Mouse (Mus musculus): Measurements from ENCODE around the gene Sertad2. TPM values are rescaled to one million over a fixed set of nuclear protein-coding genes. Genes with fewer than 3 reads are reported as not detected.
A peak's percentile ranks its signal among the peaks of the same experiment; 100 is the strongest.

Sertad2 gene
- polyA plus RNA-seq, 1 experiment, result not detected

DNA sequence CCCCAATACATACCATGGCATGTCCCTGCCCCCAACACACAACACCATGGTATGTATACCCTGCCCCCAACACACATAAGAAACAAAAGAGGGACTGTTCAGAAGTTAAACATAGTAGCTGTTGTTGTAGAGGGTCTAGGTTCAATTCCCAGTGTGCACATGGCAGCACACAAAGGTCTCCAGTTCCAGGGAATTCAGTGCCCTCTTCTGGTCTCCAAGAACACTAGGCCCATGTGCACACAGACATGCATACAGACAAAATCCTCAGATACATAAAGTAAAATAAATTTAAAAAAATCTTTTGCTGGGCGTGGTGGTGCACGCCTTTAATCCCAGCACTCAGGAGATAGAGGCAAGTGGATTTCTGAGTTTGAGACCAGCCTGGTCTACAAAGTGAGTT, 39.7 kb downstream of the Sertad2 start:
- H3K4me3 ChIP-seq (ENCODE audit: insufficient read depth, low read depth, low read length), result no peak overlapping the region
- H3K4me1 ChIP-seq (ENCODE audit: control insufficient read depth, insufficient read depth, low read length), result peaks cover 4% of the 10 kb centered on the region; the same call in 1 of the 2 replicates
- no peak overlapping the region for H3K27ac ChIP-seq (ENCODE audit: insufficient read depth, low read depth, low read length)
- TF ChIP-seq POLR2A (IDR thresholded peaks at IDR 0.05; ENCODE audit: insufficient read depth, low read depth, low read length), result no peak
- no peak for TF ChIP-seq CTCF (IDR thresholded peaks at IDR 0.05; ENCODE audit: insufficient read depth, low read depth, low read length)
- 99% methylated on average over 2 of the region's 2 CpGs for WGBS

GRCm38 (mm10) chr11:20585297-20585696, 42.2 kb downstream of the Sertad2 start:
- Histone ChIP-seq H3K27ac (ENCODE audit: insufficient read depth, low read depth, low read length) (no peak overlapping the region), H3K4me3 (ENCODE audit: insufficient read depth, low read depth, low read length) (no peak overlapping the region), H3K4me1 (ENCODE audit: control insufficient read depth, insufficient read depth, low read length) (no peaks in the 10 kb centered on the region)
- 80% methylated on average over 1 of the region's 1 CpGs for WGBS
- TF ChIP-seq POLR2A (IDR thresholded peaks at IDR 0.05; ENCODE audit: insufficient read depth, low read depth, low read length), result no peak
- TF ChIP-seq CTCF (IDR thresholded peaks at IDR 0.05; ENCODE audit: insufficient read depth, low read depth, low read length), result no peak

DNA sequence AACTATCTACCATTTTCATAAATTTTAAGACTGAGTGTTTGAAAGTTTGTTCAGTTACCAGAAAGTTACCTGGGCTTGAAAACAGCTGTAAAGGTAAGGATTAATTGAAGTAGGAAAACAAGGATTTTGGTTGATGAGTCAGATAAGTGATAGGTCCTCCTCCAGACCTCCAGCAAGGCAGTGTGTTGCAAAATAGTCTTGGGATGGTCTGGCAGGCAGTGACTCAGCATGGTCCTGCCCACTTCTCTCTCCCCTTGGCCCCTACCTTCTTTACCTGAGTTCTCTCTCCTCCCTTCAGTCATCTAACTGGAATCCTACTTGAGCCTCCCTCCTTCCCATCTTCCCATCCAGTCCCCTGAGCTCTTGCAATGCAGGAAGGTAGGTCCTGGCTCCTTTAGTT, 43.1 kb downstream of the Sertad2 start:
- no peak overlapping the region for H3K4me3 ChIP-seq (ENCODE audit: insufficient read depth, low read depth, low read length)
- TF ChIP-seq CTCF (IDR thresholded peaks at IDR 0.05; ENCODE audit: insufficient read depth, low read depth, low read length), result no peak
- TF ChIP-seq POLR2A (IDR thresholded peaks at IDR 0.05; ENCODE audit: insufficient read depth, low read depth, low read length), result no peak
- H3K27ac ChIP-seq (ENCODE audit: insufficient read depth, low read depth, low read length), result no peak overlapping the region
- H3K4me1 ChIP-seq (ENCODE audit: control insufficient read depth, insufficient read depth, low read length), result no peaks in the 10 kb centered on the region

- Histone ChIP-seq H3K27ac (ENCODE audit: insufficient read depth, low read depth, low read length) (no peak overlapping the region), H3K4me1 (ENCODE audit: control insufficient read depth, insufficient read depth, low read length) (peaks cover 2% of the 10 kb centered on the region; the same call in 1 of the 2 replicates), H3K4me3 (ENCODE audit: insufficient read depth, low read depth, low read length) (no peak overlapping the region)
- WGBS, result 64% methylated on average over 2 of the region's 2 CpGs
- TF ChIP-seq POLR2A (IDR thresholded peaks at IDR 0.05; ENCODE audit: insufficient read depth, low read depth, low read length), result no peak
- TF ChIP-seq CTCF (IDR thresholded peaks at IDR 0.05; ENCODE audit: insufficient read depth, low read depth, low read length), result no peak
These were observed 46.3 kb downstream of the Sertad2 start for GRCm38 (mm10) chr11:20589393-20589792.

DNA sequence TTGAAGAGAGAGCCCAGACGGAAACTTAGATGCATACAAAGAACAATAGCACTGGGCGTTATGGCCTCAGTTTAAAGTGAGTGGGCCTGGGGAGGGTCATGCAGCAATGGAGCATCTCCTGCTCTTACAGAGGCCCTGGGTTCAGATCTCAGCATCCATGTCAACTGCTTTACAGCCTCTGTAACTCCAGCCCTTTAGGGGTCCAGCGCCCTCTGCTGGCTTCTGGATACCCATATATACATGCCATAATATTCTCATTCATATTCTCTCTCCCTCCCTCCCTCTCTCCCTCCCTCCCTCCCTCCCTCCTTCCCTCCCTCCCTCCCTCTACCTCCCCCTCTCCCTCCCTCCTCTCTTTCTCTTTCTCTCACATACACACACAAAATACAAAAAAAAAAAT, 49.0 kb downstream of the Sertad2 start:
- Histone ChIP-seq H3K27ac (ENCODE audit: insufficient read depth, low read depth, low read length) (no peak overlapping the region), H3K4me3 (ENCODE audit: insufficient read depth, low read depth, low read length) (no peak overlapping the region), H3K4me1 (ENCODE audit: control insufficient read depth, insufficient read depth, low read length) (peaks cover 5% of the 10 kb centered on the region)
- 87% methylated on average over 3 of the region's 3 CpGs for WGBS
- TF ChIP-seq CTCF (IDR thresholded peaks at IDR 0.05; ENCODE audit: insufficient read depth, low read depth, low read length) (no peak), POLR2A (IDR thresholded peaks at IDR 0.05; ENCODE audit: insufficient read depth, low read depth, low read length) (no peak)

DNA sequence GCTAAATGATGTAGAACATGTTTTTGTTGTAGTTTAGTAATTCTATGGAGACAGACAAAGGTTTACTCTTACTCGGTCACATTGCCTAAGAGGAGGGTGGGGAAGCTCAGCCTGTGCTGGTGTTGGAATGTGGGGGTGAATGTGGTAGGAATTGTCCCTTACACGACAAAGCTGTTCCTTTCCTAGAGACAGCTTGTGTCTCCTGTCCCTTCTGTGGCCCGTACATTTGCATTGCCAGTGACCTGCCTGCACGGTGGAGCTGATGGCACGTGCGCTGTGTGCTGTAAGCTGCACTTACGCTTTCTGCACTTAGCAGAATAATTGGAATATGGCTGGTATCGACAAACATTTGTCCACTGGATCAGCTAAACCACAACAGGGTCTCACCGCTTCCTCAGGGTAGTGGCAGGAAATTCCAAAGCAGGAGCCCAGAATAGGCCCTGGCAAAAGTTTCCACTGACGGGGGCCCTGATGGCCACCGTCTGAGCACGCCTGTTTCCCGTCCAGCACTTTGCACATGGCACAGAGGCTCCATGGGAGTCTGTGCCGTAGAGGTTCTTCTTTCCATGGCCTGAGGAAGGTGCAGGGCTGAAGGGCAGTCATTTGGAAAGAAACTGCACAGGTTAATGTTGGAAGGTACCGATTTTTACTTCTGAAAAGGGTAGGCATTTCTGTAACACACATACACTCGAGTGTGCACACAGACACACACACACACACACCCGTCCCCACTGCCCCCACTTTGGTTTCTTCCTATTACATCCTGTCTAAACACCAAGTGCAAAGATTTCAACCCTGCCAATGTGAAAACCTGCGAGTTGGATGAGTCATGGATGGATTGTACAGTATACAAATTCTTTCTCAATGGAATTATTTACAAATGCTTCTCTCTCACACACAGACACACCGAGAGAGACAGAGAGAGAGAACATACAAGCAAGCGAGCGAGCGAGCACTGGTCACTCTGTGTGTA, 51.5 kb downstream of the Sertad2 start:
- no peak overlapping the region for H3K4me3 ChIP-seq (ENCODE audit: insufficient read depth, low read depth, low read length)
- 78% methylated on average over 22 of the region's 22 CpGs for WGBS

GRCm38 (mm10) chr11:20603066-20603812, 60.2 kb downstream of the Sertad2 start:
- Histone ChIP-seq H3K27ac (ENCODE audit: insufficient read depth, low read depth, low read length) (0 out of 2 replicates have a peak overlapping the region, but pooled peaks have one; percentile 21), H3K4me1 (ENCODE audit: control insufficient read depth, insufficient read depth, low read length) (peaks cover 9% of the 10 kb centered on the region), H3K4me3 (ENCODE audit: insufficient read depth, low read depth, low read length) (no peak overlapping the region)
- TF ChIP-seq CTCF (IDR thresholded peaks at IDR 0.05; ENCODE audit: insufficient read depth, low read depth, low read length), result no peak
- TF ChIP-seq POLR2A (IDR thresholded peaks at IDR 0.05; ENCODE audit: insufficient read depth, low read depth, low read length), result no peak
- WGBS, result 61% methylated on average over 24 of the region's 24 CpGs

More for the DNA sequence above, 51.5 kb downstream of the Sertad2 start:
- H3K27ac ChIP-seq (ENCODE audit: insufficient read depth, low read depth, low read length), result no peak overlapping the region
- H3K4me1 ChIP-seq (ENCODE audit: control insufficient read depth, insufficient read depth, low read length), result peaks cover 5% of the 10 kb centered on the region
- no peak for TF ChIP-seq CTCF (IDR thresholded peaks at IDR 0.05; ENCODE audit: insufficient read depth, low read depth, low read length)
- no peak for TF ChIP-seq POLR2A (IDR thresholded peaks at IDR 0.05; ENCODE audit: insufficient read depth, low read depth, low read length)

- H3K27ac ChIP-seq (ENCODE audit: insufficient read depth, low read depth, low read length), result no peak overlapping the region
- WGBS, result 70% methylated on average over 4 of the region's 4 CpGs
These were observed 61.1 kb downstream of the Sertad2 start for GRCm38 (mm10) chr11:20604119-20604518.

DNA sequence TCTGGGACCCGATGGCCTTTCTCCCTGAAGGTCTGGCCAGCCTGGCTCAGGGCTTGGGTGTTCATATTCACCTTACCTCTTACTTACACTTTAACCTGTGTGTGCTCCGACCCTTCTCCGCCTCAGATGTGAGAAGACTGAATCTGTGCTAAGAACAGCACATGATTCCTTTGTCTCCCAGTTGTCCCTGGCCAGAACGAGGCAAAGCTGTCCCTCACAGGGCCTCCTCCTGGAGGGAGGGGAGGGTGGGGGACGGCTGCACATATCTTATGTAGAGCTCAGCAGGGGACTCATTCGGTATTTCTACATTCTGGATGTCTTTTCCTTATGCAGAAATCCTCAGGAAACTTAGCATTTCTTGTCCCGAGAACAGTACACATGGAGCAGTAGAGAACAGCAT, 62.6 kb downstream of the Sertad2 start:
- WGBS, result 63% methylated on average over 7 of the region's 7 CpGs
- TF ChIP-seq CTCF (IDR thresholded peaks at IDR 0.05; ENCODE audit: insufficient read depth, low read depth, low read length), result no peak
- TF ChIP-seq POLR2A (IDR thresholded peaks at IDR 0.05; ENCODE audit: insufficient read depth, low read depth, low read length), result no peak

More at GRCm38 (mm10) chr11:20604119-20604518, 61.1 kb downstream of the Sertad2 start:
- TF ChIP-seq CTCF (IDR thresholded peaks at IDR 0.05; ENCODE audit: insufficient read depth, low read depth, low read length), result no peak
- TF ChIP-seq POLR2A (IDR thresholded peaks at IDR 0.05; ENCODE audit: insufficient read depth, low read depth, low read length), result no peak
- Histone ChIP-seq H3K4me1 (ENCODE audit: control insufficient read depth, insufficient read depth, low read length) (peaks cover 12% of the 10 kb centered on the region), H3K4me3 (ENCODE audit: insufficient read depth, low read depth, low read length) (no peak overlapping the region)

More for the DNA sequence above, 62.6 kb downstream of the Sertad2 start:
- Histone ChIP-seq H3K4me1 (ENCODE audit: control insufficient read depth, insufficient read depth, low read length) (peaks cover 12% of the 10 kb centered on the region), H3K27ac (ENCODE audit: insufficient read depth, low read depth, low read length) (no peak overlapping the region), H3K4me3 (ENCODE audit: insufficient read depth, low read depth, low read length) (no peak overlapping the region)

Data from olfactory bulb, adult 2 months (tissue).